18 mouse cellular contexts compared by ENCODE assay signal in the genomic region with DNA sequence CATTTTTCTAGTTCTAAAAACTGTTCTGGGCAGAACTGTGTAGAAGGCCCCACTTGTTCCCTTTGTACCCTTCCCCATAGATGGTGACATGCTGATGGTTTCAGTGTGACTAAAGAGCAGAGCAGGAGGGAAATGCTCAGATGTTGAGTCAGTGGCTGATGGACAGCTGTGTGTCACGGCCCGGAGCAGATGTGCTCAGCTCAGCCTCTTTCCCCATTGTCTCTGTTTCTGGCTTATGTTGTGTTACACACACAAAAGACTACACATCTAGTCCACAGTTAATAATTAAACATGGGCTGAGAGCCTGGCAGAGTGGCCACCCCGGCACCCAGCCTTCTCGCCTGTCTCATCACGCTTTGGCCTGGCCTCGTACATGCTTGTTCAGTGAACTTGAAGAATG. TPM values are rescaled to one million over a fixed set of nuclear protein-coding genes. Genes with fewer than 3 reads are reported as not detected.
DNase-seq lines count a peak whose midpoint lies in the region; ATAC-seq lines count a peak whose summit lies in the region.
"Had no signal": no experiment of that assay in that cellular context is flagged by ENCODE, and none has a peak within 500 bp of the region (broad histone marks: within the 10 kb centered on the region; RNA-seq: fewer than 3 reads in every experiment).

No protein-coding gene starts in this region.

- ATAC-seq in megakaryocyte, adult 5-6 weeks (ENCODE audit: poor library complexity, severe bottlenecking), result peak; percentile 33; the same call in 1 of the 2 replicates
- ATAC-seq: forebrain, postnatal 0 days; inflammation-experienced regulatory T-cells, adult 6 months had no signal

- DNase-seq in heart, adult 11 months, result peak; percentile 48
- no peak for DNase-seq in heart, postnatal 36 days
- DNase-seq in 3134 (ENCODE audit: extremely low read depth, insufficient read length, low spot score), result peak; percentile 57
- DNase-seq in Muller cell, postnatal 12 days (ENCODE audit: inconsistent ontology term), result peak; percentile 72
- DNase-seq in lung, adult 18-20 months, result no peak
- no peak for DNase-seq in B cell, adult 2 months
- DNase-seq in lung, postnatal 25 days (ENCODE audit: low spot score), result no peak
- DNase-seq: adrenal gland, postnatal 36 days; cerebellum, adult 8-10 months; forebrain, postnatal 0 days; heart, postnatal 10 days; layer of hippocampus, postnatal 36 days; lung, adult 2 months; lung, postnatal 36 days; right cerebral cortex, postnatal 14 days; thymus, adult 18-20 months had no signal

- intact Hi-C loops in heart, postnatal 36 days (cut with DNase I), result no loop called here

RNA-seq across cellular contexts. Expression of a gene that starts 31.0 kb away (rescaled TPM):
- total RNA-seq in heart, postnatal 36 days (2021), result 1 to 10 TPM in 1 of 2 experiments, under 1 TPM in 1; 0.46 to 1.2 TPM
- 18.2 and 23.1 TPM in 2 replicates for total RNA-seq in megakaryocyte, adult 5-6 weeks (2015)
- total RNA-seq in megakaryocyte, adult 5-6 weeks (2017), result 16.7 and 17.1 TPM in 2 replicates

Comparison
In these comparisons a context has a peak if more than half of its experiments do, and no peak if none do; other contexts are left out.
1. DNase-seq: peak in heart, adult 11 months (single experiment), 3134 (single experiment) and Muller cell, postnatal 12 days (single experiment); none in heart, postnatal 36 days (0 of 2), lung, adult 18-20 months (0 of 2), B cell, adult 2 months (0 of 2) and lung, postnatal 25 days (single experiment).
2. RNA of a gene that starts 31.0 kb away (total RNA-seq): 16.7 to 23.1 TPM in megakaryocyte, adult 5-6 weeks; 0.46 to 1.2 TPM in heart, postnatal 36 days; every median in the first group is over 4 times any median in the second.